Mouse (Mus musculus) midbrain, postnatal 0 days (tissue): Measurements from ENCODE around the gene Ssr1. TPM values are rescaled to one million over a fixed set of nuclear protein-coding genes. Genes with fewer than 3 reads are reported as not detected.

ENCODE experiments used
- ATAC-seq: fragments of 200-750 bp; cut with Nextera tagmentation; 2 replicates; pipeline ENCODE4 v1.8.0; 2017; ENCODE audit warnings: moderate number of reproducible peaks, mild to moderate bottlenecking, moderate TSS enrichment, moderate library complexity; ENCODE audit not compliant: low FRiP score
- DNase-seq: peaks from one replicate; pipeline ENCODE4 v3.0.0-alpha.2; 2015; ENCODE audit warnings: low spot score
- H3K27ac ChIP-seq: fragments of 300-500 bp; sonication (generic); 2 replicates; pipeline ENCODE4 v1.5.1; 2014; ENCODE audit warnings: low read depth, mild to moderate bottlenecking, low read length, mixed read lengths
- H3K27me3 ChIP-seq: fragments of 300-500 bp; sonication (generic); 2 replicates; pipeline ENCODE4 v1.6.1; 2014; ENCODE audit warnings: low read length, control low read depth, mixed read lengths; ENCODE audit not compliant: insufficient read depth
- H3K36me3 ChIP-seq: fragments of 300-500 bp; sonication (generic); 2 replicates; pipeline ENCODE4 v1.6.1; 2014; ENCODE audit warnings: low read length, control low read depth, mixed read lengths; ENCODE audit not compliant: insufficient read depth
- H3K4me1 ChIP-seq: fragments of 300-500 bp; sonication (generic); 2 replicates; pipeline ENCODE4 v1.6.1; 2014; ENCODE audit warnings: mild to moderate bottlenecking, control low read depth, antibody characterized with exemption, low read length, mixed read lengths; ENCODE audit not compliant: insufficient read depth
- H3K4me2 ChIP-seq: fragments of 300-500 bp; sonication (generic); 2 replicates; pipeline ENCODE4 v1.6.1; 2014; ENCODE audit warnings: low read depth, mild to moderate bottlenecking, low read length, mixed read lengths; ENCODE audit not compliant: poor library complexity, severe bottlenecking
- H3K4me3 ChIP-seq: fragments of 300-500 bp; sonication (generic); 2 replicates; pipeline ENCODE4 v1.5.1; 2014; ENCODE audit warnings: low read depth, mild to moderate bottlenecking, low read length, moderate library complexity
- H3K9ac ChIP-seq: fragments of 300-500 bp; sonication (generic); replicated peaks from 2 replicates; pipeline ENCODE4 v1.6.1; 2014; ENCODE audit warnings: mild to moderate bottlenecking, low read length, moderate library complexity, mixed read lengths; ENCODE audit not compliant: poor library complexity, severe bottlenecking
- H3K9me3 ChIP-seq: fragments of 300-500 bp; sonication (generic); 2 replicates; pipeline ENCODE4 v1.6.1; 2016; ENCODE audit warnings: low read length, control low read depth
- CTCF ChIP-seq: IDR thresholded peaks from 2 replicates; pipeline ENCODE4 v1.5.1; 2016; ENCODE audit warnings: antibody characterized with exemption, mild to moderate bottlenecking
- WGBS: fragments of 180-500 bp; shearing (Covaris S2); extraction: QIAGEN DNeasy Blood & Tissue Kit; methylation state at CpG from one replicate; pipeline ENCODE4 v1.1.7; 2014; 5-methylcytosine and 5-hydroxymethylcytosine counted together
- polyA plus RNA-seq: library from polyadenylated mRNA; unstranded; fragments of >200 nt; fragmentation: Nextera tagmentation; extraction: Ambion mirVana; gene quantifications from 2 replicates; pipeline ENCODE4 v1.2.1, GENCODE M21; 2015
- total RNA-seq: library from RNA; depleted of rRNA; stranded (reverse); fragments of >200 nt; gene quantifications from 2 replicates; pipeline ENCODE4 v1.2.3, GENCODE M21; 2014

Gene Ssr1
- total and polyA plus RNA-seq, 2 experiments from 2014 or later = 32.5 to 71.0 TPM

DNA sequence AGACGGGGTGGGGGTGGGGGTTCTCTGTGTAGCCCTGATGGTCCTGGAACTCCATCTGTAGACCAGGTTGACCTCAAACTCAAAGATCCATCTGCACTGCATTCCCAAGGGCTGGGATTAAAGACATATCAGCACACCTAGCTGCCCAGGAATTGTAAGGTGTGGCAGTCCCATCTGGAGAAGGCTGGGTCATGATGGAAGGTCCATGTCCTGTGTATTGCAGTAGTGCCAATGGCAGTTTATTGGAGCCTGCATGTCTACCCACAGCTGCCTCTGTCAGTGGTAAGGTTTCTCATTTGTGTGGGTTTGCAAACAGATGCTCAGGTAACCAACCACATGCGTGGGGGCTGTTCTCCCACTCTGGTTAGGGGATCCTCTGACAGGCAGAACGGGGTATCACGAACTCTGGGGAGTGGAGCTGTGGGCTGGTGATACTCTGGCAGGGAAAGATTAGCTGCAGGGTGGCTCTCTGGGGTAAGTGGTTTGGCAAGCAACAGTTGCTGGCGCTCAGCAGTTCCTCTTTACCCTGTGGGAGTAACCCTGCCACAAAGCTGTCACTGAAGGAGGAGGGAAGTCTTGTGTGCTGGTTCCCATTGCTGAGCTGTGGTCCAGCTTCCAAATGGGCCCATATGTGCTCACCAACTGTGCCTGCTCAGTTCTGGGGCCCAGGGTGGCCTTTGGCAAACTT lies 15.8 kb upstream of the Ssr1 start:
- TF ChIP-seq CTCF = no peak
- DNase-seq = no peak
- no peaks in the 10 kb centered on the region for H3K27me3 ChIP-seq
- no peak for ATAC-seq
- H3K9me3 ChIP-seq = no peaks in the 10 kb centered on the region
- no peak overlapping the region for H3K27ac ChIP-seq
- H3K4me2 ChIP-seq = no peak overlapping the region
- no peaks in the 10 kb centered on the region for H3K36me3 ChIP-seq
- 85% methylated on average over 5 of the region's 5 CpGs for WGBS
- H3K4me3 ChIP-seq = no peak overlapping the region
- H3K4me1 ChIP-seq = no peaks in the 10 kb centered on the region
- H3K9ac ChIP-seq = no peak overlapping the region

DNA sequence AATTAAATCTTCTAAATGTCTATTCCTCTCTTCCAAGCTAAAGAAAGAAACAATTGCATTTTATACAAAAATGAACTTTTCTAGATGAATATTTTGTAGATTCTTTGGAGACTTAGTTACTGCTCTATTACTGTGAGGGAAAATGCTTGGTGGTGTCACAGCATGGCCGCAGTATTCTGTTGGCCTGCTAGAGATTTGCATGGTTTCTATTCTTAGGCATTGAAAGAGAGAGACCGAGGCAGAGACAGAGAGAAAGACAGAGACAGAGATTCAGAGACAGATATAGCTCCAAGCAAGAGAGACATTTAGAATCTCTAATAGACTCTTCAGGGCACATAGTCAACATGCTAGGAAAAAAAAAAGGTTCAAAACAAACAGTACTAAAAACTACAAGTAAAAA lies 14.0 kb upstream of the Ssr1 start:
- Histone ChIP-seq H3K27me3 (no peaks in the 10 kb centered on the region), H3K27ac (no peak overlapping the region), H3K9me3 (no peaks in the 10 kb centered on the region), H3K36me3 (no peaks in the 10 kb centered on the region), H3K4me3 (no peak overlapping the region), H3K4me1 (no peaks in the 10 kb centered on the region), H3K9ac (no peak overlapping the region), H3K4me2 (no peak overlapping the region)
- ATAC-seq (no peak), DNase-seq (no peak)
- WGBS = 88% methylated on average over 2 of the region's 2 CpGs
- no peak for TF ChIP-seq CTCF

- Histone ChIP-seq H3K9me3 (no peaks in the 10 kb centered on the region), H3K4me1 (no peaks in the 10 kb centered on the region), H3K36me3 (no peaks in the 10 kb centered on the region), H3K4me2 (no peak overlapping the region), H3K27ac (no peak overlapping the region), H3K4me3 (no peak overlapping the region), H3K27me3 (no peaks in the 10 kb centered on the region), H3K9ac (no peak overlapping the region)
- WGBS = 46% methylated on average over 1 of the region's 1 CpGs
- DNase-seq = no peak
- TF ChIP-seq CTCF = no peak; the same call in 1 of the 2 replicates
- no peak for ATAC-seq
These were observed 8.4 kb upstream of the Ssr1 start for GRCm38 (mm10) chr13:38002461-38002860.

- H3K27ac ChIP-seq = no peak overlapping the region
- H3K9ac ChIP-seq = no peak overlapping the region
- no peak for DNase-seq
- H3K27me3 ChIP-seq = no peaks in the 10 kb centered on the region
- H3K36me3 ChIP-seq = no peaks in the 10 kb centered on the region
- H3K4me1 ChIP-seq = no peaks in the 10 kb centered on the region
- no peak overlapping the region for H3K4me2 ChIP-seq
- ATAC-seq = no peak
- 40% methylated on average over 3 of the region's 3 CpGs for WGBS
- H3K4me3 ChIP-seq = no peak overlapping the region
- no peaks in the 10 kb centered on the region for H3K9me3 ChIP-seq
- TF ChIP-seq CTCF = no peak
These were observed 5.7 kb upstream of the Ssr1 start for GRCm38 (mm10) chr13:37999713-38000112.

DNA sequence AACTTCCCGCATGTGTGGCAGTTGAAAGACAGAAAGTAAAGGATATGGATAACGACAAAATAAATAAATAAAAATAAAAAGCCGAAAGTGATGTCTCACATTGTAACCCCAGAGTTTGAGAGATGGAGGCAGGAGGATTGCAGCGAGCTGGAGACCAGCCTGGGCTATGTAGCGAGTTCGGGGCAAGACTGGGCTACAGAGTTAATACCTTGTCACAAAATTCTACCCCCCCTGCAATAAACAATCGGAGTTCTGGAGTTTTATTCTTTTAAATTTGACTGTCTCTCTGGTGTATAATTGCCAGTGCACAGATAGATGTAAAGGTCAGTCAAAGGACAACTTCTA lies 360 bp upstream of the Ssr1 start:
- H3K9me3 ChIP-seq = no peaks in the 10 kb centered on the region
- WGBS = 18% methylated on average over 7 of the region's 7 CpGs
- DNase-seq = no peak
- peak overlapping the region; percentile 67 for H3K4me2 ChIP-seq
- H3K36me3 ChIP-seq = peaks cover 14% of the 10 kb centered on the region
- no peak for TF ChIP-seq CTCF
- peak overlapping the region; percentile 96 for H3K4me3 ChIP-seq
- peak; percentile 54 for ATAC-seq
- no peaks in the 10 kb centered on the region for H3K27me3 ChIP-seq
- peak overlapping the region; percentile 93 for H3K9ac ChIP-seq
- H3K27ac ChIP-seq = no peak overlapping the region
- H3K4me1 ChIP-seq = peaks cover 9% of the 10 kb centered on the region

DNA sequence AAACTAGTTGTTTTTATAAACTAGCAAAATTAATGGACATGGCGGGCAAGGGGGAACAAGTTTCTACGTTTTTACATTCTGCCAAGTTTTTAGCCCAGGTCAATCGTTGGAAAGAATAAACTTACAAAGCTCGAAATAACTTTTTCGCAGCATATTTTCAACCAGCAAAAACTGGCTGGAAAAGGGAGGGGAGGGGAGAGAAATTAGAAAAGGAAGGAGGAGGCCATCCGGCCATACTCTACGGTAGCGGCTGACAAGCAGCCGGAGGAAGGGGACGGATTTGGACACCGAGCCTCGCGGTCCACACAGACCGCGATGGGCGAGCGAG lies 677 bp downstream of the Ssr1 start:
- peak overlapping the region; percentile 93 for H3K9ac ChIP-seq
- WGBS = under 1% methylated on average over 17 of the region's 17 CpGs
- no peaks in the 10 kb centered on the region for H3K9me3 ChIP-seq
- peaks cover 20% of the 10 kb centered on the region for H3K36me3 ChIP-seq
- ATAC-seq = no peak
- no peak for DNase-seq
- H3K4me3 ChIP-seq = peak overlapping the region; percentile 96
- H3K4me1 ChIP-seq = peaks cover 9% of the 10 kb centered on the region
- no peaks in the 10 kb centered on the region for H3K27me3 ChIP-seq
- peak overlapping the region; percentile 67 for H3K4me2 ChIP-seq
- peak overlapping the region; percentile 92 for H3K27ac ChIP-seq
- no peak for TF ChIP-seq CTCF
